Mouse (Mus musculus) spleen, adult 2 months (tissue): ENCODE results near the gene Hs6st2. TPM values are rescaled to one million over a fixed set of nuclear protein-coding genes. Genes with fewer than 3 reads are reported as not detected.

Experiments used
- DNase-seq, 2 experiments: peaks; one replicate each; pipeline versions ENCODE4 v3.0.0 to v3.0.0-alpha.2; 2012 to 2021; ENCODE audit warnings: low spot score in 2 of 2, low read depth in 1 of 2
- H3K27ac ChIP-seq: fragments of 200-500 bp; 2 replicates; pipeline ENCODE4 v1.5.1; 2012; ENCODE audit warnings: low read length, inconsistent platforms; ENCODE audit not compliant: insufficient read depth
- H3K27me3 ChIP-seq: fragments of 200-500 bp; 2 replicates; pipeline ENCODE4 v1.6.1; 2012; ENCODE audit warnings: mild to moderate bottlenecking, moderate library complexity, low read length, inconsistent platforms; ENCODE audit not compliant: control insufficient read depth, insufficient read depth
- H3K36me3 ChIP-seq: fragments of 200-500 bp; 2 replicates; pipeline ENCODE4 v1.6.1; 2012; ENCODE audit warnings: mild to moderate bottlenecking, low read length, inconsistent platforms; ENCODE audit not compliant: control insufficient read depth, insufficient read depth
- H3K4me1 ChIP-seq: fragments of 200-500 bp; 2 replicates; pipeline ENCODE4 v1.6.1; 2011; ENCODE audit warnings: inconsistent platforms; ENCODE audit not compliant: control insufficient read depth, insufficient read depth, insufficient read length
- H3K4me3 ChIP-seq: fragments of 200-500 bp; 2 replicates; pipeline ENCODE4 v1.5.1; 2011; ENCODE audit warnings: mild to moderate bottlenecking, inconsistent platforms; ENCODE audit not compliant: insufficient read depth, insufficient read length; ENCODE audit errors: extremely low read depth
- CTCF ChIP-seq: fragments of 200-500 bp; IDR thresholded peaks from 2 replicates; pipeline ENCODE4 v1.5.1; 2011; ENCODE audit warnings: mild to moderate bottlenecking, inconsistent platforms; ENCODE audit not compliant: insufficient read depth, insufficient read length, insufficient replicate concordance; ENCODE audit errors: extremely low read depth
- POLR2A ChIP-seq: fragments of 200-500 bp; IDR thresholded peaks from 2 replicates; pipeline ENCODE4 v1.6.1; 2011; ENCODE audit warnings: low read depth, low read length, inconsistent platforms
- WGBS: fragments of 180-500 bp; shearing (Covaris S2); methylation state at CpG from one replicate; pipeline ENCODE4 v1.1.7; 2018; 5-methylcytosine and 5-hydroxymethylcytosine counted together
- polyA plus RNA-seq: library from polyadenylated mRNA; depleted of rRNA; stranded (reverse); fragments of >200 nt; gene quantifications from 2 replicates; pipeline ENCODE4 v1.2.3, GENCODE M21; 2012

The Hs6st2 gene
- polyA plus RNA-seq, 1 experiment = 25.0 TPM

- Histone ChIP-seq H3K36me3 (no peaks in the 10 kb centered on the region), H3K27me3 (no peaks in the 10 kb centered on the region), H3K27ac (no peak overlapping the region), H3K4me3 (no peak overlapping the region), H3K4me1 (no peaks in the 10 kb centered on the region)
- 85% methylated on average over 3 of the region's 3 CpGs for WGBS
- DNase-seq = no peak
- TF ChIP-seq POLR2A (no peak), CTCF (no peak)
Observed at GRCm38 (mm10) chrX:51684336-51685056, 2.8 kb upstream of the Hs6st2 start.

GRCm38 (mm10) chrX:51681170-51681667, 437 bp downstream of the Hs6st2 start:
- peak overlapping the region; percentile 5; the same call in 1 of the 2 replicates for H3K4me3 ChIP-seq
- H3K36me3 ChIP-seq = no peaks in the 10 kb centered on the region
- no peaks in the 10 kb centered on the region for H3K4me1 ChIP-seq
- DNase-seq = no peak
- no peak overlapping the region for H3K27ac ChIP-seq
- TF ChIP-seq POLR2A (no peak), CTCF (no peak)
- WGBS = 26% methylated on average over 36 of the region's 43 CpGs
- H3K27me3 ChIP-seq = no peaks in the 10 kb centered on the region

DNA sequence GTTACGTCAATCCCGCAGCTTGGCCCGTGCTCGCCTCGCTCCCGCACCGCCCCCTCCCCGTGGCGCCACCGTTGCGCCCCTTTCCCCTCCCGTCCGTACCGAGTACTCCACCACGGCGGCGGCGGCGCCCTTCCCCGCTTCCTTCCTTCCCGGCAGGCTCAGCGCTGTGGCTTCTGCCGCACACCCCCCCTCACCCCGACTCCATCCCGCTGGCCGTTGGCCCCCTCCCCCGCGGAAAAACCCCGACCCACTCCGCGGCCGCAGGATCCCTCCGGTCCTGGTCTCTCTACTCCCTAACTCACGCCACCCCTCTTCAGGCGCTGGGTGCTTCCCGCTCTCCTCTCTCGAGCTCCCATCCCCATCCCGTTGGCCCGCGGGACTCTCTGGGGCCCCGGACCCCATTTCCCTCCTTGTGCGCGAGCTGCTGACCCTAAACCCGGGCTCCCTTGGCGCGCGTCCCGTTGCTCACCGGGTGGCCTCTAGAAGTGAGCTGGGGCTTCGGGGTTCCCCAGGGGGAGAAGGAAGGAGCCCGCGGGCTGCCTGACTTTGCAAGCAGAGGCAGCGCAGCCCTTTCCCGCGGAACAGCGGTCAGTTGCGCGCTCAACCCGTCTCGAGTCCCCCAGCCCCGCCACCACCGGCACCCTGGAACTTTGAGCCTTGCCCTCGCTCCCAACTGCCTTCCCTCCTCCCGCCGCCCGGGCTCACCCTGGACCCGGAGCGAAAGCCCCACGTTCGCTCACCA, 1.1 kb downstream of the Hs6st2 start:
- H3K4me3 ChIP-seq = peak overlapping the region; percentile 30
- no peak for DNase-seq
- no peaks in the 10 kb centered on the region for H3K27me3 ChIP-seq
- H3K36me3 ChIP-seq = no peaks in the 10 kb centered on the region
- H3K27ac ChIP-seq = no peak overlapping the region
- TF ChIP-seq CTCF = no peak
- TF ChIP-seq POLR2A = no peak
- 32% methylated on average over 69 of the region's 70 CpGs for WGBS
- no peaks in the 10 kb centered on the region for H3K4me1 ChIP-seq

DNA sequence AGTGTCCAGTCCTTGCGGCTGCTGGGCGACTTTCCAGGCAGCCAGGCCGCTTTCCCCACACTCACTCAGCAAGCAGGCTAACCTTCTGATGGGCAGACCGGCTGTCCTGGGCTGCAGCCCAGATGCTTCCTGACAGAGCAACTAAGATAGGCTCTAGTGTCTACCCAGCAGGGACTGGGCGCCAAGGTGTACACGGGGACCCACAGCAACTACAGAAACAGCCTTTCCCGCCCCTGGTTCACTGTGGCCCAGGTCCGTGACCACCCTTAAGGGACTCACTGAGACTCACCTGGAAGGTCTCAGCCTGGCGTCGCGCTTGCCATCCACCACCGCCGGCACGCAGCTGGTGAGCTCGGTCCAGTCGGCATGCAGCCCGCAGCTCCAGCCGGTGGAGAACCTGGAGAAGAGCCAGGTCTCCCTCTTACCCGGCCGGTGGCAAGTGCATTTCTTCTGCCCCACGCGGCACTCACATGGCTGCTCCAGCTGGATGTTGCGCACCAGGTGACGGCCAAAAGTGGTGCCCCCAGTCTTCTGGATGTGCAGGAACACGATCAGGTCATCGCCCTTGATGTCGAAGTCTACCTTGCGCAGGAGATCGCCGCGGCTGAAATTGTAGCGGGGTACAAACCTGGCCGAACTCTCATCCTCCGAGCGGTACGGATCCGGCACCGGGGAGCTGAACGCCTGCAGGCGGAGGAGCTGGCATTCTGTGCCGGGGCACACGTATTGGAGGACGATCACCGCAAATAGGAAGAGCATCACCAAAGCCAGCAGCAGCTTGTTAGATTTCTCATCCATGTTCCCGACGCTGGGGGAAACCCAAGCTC, 1.8 kb downstream of the Hs6st2 start:
- TF ChIP-seq POLR2A = no peak
- no peak for TF ChIP-seq CTCF
- 32% methylated on average over 46 of the region's 46 CpGs for WGBS
- H3K4me3 ChIP-seq = no peak overlapping the region; the same call in 1 of the 2 replicates
- H3K4me1 ChIP-seq = no peaks in the 10 kb centered on the region
- H3K27me3 ChIP-seq = no peaks in the 10 kb centered on the region
- H3K27ac ChIP-seq = no peak overlapping the region
- DNase-seq = no peak
- H3K36me3 ChIP-seq = no peaks in the 10 kb centered on the region

- TF ChIP-seq CTCF (no peak), POLR2A (no peak)
- no peaks in the 10 kb centered on the region for H3K27me3 ChIP-seq
- H3K4me1 ChIP-seq = no peaks in the 10 kb centered on the region
- DNase-seq = no peak
- H3K36me3 ChIP-seq = no peaks in the 10 kb centered on the region
- WGBS = 76% methylated on average over 2 of the region's 2 CpGs
- no peak overlapping the region for H3K4me3 ChIP-seq
- H3K27ac ChIP-seq = no peak overlapping the region
Observed at GRCm38 (mm10) chrX:51658236-51658635, 23.4 kb downstream of the Hs6st2 start.

GRCm38 (mm10) chrX:51642661-51643257, 38.9 kb downstream of the Hs6st2 start:
- Histone ChIP-seq H3K4me1 (no peaks in the 10 kb centered on the region), H3K36me3 (no peaks in the 10 kb centered on the region), H3K27ac (no peak overlapping the region), H3K27me3 (no peaks in the 10 kb centered on the region), H3K4me3 (no peak overlapping the region)
- TF ChIP-seq CTCF (no peak), POLR2A (no peak)
- no peak for DNase-seq
- WGBS = 53% methylated on average over 3 of the region's 3 CpGs

DNA sequence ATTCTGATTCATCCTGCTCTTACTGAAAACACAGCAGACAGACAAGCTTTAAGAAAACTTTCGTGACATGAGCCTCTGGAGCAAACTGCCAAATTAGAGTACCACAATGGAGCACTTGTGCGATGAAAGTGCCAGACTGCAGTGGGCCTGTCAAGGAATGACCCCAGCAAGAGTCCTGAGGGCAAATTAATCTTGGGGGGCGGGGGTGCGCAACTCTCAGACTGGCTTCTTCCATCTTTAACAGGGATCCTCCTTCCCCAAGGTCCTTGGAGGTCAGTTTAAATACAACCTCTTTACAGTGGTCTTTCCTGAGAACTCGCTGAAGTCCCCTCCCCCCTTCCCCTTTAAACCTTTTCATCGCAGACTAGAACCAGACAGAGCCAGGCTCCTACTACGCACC, 45.9 kb downstream of the Hs6st2 start:
- H3K36me3 ChIP-seq = no peaks in the 10 kb centered on the region
- 76% methylated on average over 7 of the region's 7 CpGs for WGBS

More for the DNA sequence above, 45.9 kb downstream of the Hs6st2 start:
- H3K27ac ChIP-seq = no peak overlapping the region
- no peaks in the 10 kb centered on the region for H3K4me1 ChIP-seq
- no peaks in the 10 kb centered on the region for H3K27me3 ChIP-seq
- DNase-seq = no peak
- H3K4me3 ChIP-seq = no peak overlapping the region
- no peak for TF ChIP-seq POLR2A
- TF ChIP-seq CTCF = no peak
